Mouse (Mus musculus) heart, postnatal 14 days (tissue): Measurements from ENCODE around the gene Phtf2. TPM values are rescaled to one million over a fixed set of nuclear protein-coding genes. Genes with fewer than 3 reads are reported as not detected.
A peak's percentile ranks its signal among the peaks of the same experiment; 100 is the strongest.

Experiments used
- DNase-seq, 2 experiments: peaks; one replicate each; pipeline ENCODE4 v3.0.0; 2021 to 2022
- intact Hi-C: fragments of 180-260 bp; cut with DNase I; formaldehyde crosslinking; loops from one replicate; pipeline ENCODE4 v1.15.1; 2025
- long read RNA-seq, 2 experiments: library from polyadenylated mRNA; stranded (forward); transcript quantifications; one replicate each; pipeline ENCODE4 v2.0.0; 2021
- total RNA-seq, 2 experiments: library from RNA; stranded (reverse); gene quantifications; 2 replicates each; pipeline ENCODE4 v1.2.3; 2021

Gene Phtf2
- total RNA-seq, result 10 to 100 TPM; 70.3 to 82.1 TPM
- long read RNA-seq, experiment 1, full-length matches to known transcripts, result 51 of 76 reads
- long read RNA-seq, experiment 1, partial matches to known transcripts, result 5 of 76 reads
- long read RNA-seq, experiment 1, other reads (novel, unspliced or antisense), result 20 of 76 reads
- long read RNA-seq, experiment 2, full-length matches to known transcripts, result 50 of 83 reads
- long read RNA-seq, experiment 2, partial matches to known transcripts, result 9 of 83 reads
- long read RNA-seq, experiment 2, other reads (novel, unspliced or antisense), result 24 of 83 reads

DNA sequence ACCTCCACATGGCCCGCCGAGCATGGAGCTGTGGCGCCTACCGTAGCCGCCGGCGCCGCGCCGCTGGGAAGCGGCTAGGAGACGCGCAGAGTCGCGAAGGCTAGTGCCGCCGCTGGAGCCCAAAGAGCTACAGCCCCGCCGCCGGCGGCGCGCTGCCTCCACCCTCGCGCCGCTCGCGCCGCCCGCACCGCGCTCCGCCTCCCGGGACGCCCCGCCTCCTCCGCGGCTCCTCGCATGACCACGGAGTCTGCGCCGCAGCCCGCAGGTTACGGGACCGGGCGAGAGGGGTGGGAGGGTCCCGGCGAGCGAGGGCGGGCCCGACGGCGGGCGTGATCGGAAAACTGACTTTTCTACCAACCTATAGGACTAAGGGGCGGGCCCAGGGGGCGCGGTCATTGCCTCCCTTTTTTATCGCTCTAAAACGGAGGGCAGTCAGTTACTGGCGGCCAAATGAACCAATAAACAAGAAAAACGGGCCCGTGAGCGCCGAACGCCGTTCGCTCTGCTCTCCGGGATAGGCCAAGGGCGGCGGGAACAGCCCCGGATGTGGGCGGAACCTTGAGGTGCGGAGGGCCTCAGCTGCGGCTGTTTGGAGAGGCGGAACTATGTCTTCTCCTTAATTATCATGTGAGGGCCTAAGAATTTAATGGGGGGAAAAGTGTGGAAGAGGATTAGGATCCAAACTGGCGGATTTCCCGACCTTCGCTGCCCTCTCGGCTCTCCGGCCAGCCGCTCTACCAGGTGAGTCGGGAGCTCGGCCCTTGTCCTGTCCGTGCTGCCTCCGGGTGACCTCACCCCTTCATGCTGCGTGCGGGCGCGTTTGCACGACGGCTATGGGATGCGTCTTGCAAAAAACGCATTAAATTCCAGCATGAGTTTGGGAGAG is at the start of gene Phtf2, which contains the start of gene Tmem60:
Phtf2 (minus strand) TSS at position 210 of the 886 bp plus-strand sequence.
Tmem60 (plus strand) TSS at position 277 of the 886 bp plus-strand sequence.
- intact Hi-C loops, result loop anchor here (2.0 to 5.0 kb wide), 3 partner anchors 70 to 179 kb away; no protein-coding TSS in a partner anchor
- peak; percentile 99 for DNase-seq

DNA sequence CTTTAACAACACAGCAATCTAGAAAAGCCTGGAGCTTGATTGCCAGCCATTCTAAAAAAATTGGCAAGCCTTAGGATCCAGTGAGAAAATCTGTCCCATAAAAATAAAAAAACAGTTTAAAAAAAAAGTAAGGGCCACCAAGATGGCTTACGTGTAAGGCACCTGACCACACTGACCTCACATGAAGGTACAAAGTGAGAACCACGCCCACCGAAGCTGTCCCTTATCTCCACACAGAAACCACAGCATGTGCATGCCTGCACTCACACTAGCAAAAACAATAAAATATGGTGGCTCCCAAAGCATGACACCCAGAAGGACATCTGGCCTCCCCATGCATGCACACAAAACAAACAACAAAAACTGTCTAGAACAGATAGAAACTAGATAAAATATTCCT is 49.4 kb upstream of the Phtf2 start:
- intact Hi-C loops, result no loop called here
- no peak for DNase-seq

DNA sequence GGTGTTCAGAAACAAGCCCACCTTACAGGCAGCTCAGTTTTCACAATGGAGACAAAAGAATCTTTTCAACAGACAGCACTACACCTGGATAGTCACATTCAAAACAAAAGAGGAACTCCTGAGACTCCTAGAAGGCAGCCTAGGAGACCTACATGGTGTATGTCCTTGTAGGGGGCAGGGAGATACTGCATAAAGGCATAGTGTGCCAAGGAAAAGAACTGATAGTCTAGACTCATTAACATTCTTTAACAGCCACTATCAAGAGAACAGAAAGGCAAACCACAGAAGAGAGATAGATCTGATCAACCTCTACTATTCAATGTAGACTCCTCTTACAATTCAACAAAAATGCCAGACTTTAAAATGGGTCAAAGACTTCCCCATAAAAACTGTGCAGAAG is 48.5 kb upstream of the Phtf2 start:
- DNase-seq, result no peak
- intact Hi-C loops, result no loop called here

DNA sequence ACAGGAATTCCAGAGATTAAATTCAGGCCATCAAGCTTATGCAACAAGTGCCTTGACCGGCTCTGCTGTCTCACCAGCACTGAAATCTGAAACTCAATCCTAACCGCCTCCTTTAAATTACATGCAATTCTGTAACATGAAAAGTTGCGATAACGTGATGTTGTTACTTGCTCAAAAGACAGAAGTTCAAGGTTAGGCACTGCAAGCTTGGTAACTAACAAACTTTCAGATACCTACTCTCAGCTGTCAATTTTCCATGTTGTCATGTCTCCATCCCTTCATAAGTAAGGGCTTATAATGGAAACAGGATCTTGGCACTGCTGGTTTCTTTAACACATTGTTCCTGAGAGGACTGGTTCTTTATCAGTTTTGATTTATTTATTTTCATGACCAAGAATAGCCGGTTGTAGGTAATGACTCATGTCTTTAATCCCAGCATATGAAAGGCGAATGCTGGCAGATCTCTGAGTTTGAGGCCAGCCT is 47.8 kb upstream of the Phtf2 start:
- intact Hi-C loops, result no loop called here
- no peak for DNase-seq

DNA sequence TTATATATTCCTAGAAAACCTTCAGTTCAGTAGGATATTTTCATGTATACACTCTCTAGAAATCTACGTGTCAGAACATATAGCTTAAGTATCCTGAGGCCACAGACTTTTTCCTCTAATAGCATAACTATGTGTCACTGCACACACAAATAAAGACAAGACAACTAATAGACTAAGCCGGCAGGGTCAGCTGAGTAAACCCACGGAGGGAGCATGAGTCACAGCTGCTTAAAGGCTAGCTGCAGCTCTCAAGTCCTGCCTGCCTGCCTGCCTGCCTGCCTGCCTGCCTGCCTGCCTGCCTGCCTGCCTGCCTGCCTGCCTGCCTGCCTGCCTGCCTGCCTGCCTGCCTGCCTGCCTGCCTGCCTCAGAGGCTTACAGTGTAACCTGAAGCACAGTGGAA is 43.5 kb upstream of the Phtf2 start:
- DNase-seq, result no peak
- intact Hi-C loops, result no loop called here

DNA sequence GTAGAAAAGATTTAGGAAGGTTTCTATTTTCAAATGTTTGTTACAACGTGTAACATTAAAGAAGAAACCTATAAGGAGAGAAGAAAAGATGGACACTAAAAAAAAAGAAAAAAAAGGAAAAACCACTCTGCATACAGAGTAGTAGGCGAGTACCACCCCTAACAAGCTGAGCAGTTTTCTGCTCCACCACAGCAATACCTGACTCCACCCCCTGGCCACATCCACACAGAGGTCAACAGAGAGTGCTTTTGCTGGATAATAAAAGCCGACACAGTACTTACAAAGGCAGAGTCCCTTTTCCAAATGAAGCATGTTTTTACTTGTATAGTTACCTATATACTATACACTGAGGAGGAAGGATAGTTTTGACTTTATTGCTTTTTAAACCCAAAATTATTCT is 42.7 kb upstream of the Phtf2 start:
- DNase-seq, result no peak
- intact Hi-C loops, result no loop called here

DNA sequence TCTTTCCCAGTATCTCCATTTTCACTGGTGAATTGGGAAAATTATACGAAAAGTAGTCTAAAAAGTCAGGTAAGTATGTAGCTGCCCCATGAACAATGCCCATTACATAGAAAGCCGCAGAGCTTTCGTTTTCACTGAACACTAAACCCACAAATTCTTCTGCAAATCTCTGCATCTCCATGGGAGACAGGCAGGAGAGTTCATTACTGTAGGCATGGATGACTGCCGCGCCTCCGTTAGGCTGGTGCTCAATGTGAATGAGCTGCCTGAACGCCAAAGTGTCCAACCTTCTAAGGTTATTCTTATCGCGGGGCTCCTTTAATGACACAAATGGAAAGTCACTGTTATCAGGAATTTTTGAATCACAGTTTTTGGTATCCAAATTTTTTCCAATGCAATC is 37.6 kb upstream of the Phtf2 start:
- no peak for DNase-seq
- intact Hi-C loops, result loop anchor here (5.0 kb wide), 1 partner anchor 223 kb away; no protein-coding TSS in a partner anchor

DNA sequence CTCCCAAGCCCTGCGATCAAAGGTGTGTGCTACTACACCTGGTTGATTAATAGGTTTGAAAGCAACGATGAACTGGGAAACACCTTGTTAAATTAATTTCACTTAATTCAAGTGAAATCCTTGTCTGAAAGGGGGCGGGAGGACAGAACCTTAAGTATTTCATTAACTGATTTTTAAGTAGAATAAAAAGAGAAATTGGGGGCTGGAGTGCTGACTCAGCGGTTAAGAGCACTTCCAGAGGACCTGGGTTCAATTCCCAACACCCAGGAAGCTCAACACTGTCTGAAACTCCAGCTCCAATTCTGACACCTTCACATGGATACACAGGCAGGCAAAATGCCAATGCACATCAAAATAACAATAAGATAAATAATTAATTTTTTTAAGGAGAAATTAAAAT is 37.0 kb upstream of the Phtf2 start:
- intact Hi-C loops, result loop anchor here (5.0 kb wide), 1 partner anchor 223 kb away; no protein-coding TSS in a partner anchor
- DNase-seq, result no peak

DNA sequence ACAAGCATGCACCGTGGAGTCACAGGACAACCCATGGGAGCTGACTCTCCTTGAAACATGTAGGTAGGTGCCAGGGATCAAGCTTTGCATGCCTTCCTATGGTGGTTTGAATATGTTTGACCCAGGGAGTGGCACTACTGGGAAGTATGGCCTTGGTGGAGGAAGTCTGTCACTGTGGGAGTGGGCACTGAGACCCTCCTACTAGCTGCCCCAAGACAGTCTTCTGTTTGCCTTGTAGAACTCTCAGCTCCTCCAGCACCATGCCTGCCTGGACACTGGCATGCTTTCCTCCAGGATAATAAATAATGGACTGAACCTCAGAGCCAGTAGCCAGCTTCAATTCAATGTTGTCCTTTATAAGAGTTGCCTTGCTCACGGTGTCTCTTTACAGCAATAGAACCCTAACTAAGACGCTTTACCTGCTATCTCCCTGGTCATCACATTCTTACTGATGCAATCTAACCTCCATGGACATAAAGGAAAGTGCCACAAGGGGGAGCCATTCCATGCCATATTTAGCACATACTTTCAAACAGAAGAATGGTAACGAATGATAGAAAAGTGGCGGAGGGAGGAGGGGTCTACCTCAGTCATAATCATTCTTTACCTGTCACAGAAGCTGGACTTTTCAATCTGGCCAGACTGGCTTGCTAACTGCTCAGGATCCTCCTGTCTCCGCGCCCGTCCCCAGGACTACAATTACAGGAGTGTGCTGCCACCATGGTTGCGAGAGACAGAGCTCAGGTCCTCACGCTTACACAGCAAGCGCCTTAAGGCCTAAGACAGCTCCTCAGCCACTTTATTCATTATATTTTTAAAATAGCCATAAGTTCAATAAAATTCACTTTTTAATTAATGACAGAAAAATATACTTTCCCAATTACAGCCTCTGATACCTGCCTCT is 31.7 kb upstream of the Phtf2 start:
- intact Hi-C loops, result loop anchor here (2.0 to 5.0 kb wide), 5 partner anchors 39 to 349 kb away; partner anchors contain the start of gene Ptpn12
- DNase-seq, result peak; percentile 61 to 75

DNA sequence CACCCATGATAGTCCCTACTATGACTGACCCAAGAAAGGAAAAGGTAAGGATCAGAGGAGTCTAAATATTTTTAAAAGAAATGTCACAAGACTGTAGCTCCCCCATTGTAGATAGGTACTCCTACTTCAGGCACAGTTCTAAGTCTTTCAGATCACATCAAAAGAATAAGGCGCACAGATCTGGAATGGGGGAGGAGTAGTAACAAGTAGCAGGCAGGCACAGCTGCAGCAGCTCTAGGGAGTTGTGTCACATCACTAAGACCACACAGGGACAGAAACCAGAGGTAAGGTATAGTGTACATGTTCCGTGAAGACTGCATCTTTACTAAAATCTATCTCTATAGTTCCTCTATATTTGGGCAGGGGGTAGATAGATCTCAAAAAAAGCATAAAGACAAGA is 29.8 kb upstream of the Phtf2 start:
- intact Hi-C loops, result loop anchor here (5.0 kb wide), 4 partner anchors 56 to 351 kb away; partner anchors contain the start of gene Ptpn12
- DNase-seq, result no peak

DNA sequence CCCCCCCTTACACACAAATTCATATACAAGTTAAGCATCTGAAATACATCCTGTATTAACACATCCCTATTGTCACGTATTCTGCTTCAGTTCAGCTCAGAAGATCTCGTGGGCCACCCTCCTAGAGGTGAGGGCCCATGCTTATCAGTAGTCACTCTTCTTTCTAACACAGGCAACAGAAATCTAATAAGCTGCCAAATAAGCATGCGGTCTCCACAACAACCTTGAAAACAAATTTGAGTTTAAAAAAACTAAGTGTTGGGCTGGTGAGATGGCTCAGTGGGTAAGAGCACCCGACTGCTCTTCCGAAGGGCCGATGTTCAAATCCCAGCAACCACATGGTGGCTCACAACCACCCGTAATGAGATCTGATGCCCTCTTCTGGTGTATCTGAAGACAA is 24.3 kb upstream of the Phtf2 start:
- intact Hi-C loops, result no loop called here
- DNase-seq, result no peak

DNA sequence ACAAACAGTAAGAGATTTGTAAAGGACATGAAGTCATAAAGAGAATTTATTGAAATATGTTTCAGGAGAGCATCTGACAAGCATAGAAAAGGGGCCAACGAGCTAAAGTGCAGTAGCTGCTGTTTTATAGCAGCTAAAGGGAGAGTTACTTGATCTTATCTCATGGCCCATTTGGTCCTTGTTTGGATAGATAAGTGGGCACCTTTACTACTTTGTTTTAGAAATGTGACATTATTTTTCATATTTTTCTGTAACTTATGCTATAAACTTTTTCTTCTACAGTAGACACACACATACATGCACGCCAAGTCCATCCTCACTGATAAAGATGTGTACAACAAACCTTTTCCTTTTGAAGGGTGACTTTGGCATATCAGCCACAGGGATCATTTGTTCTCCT is 23.5 kb upstream of the Phtf2 start:
- DNase-seq, result no peak
- intact Hi-C loops, result no loop called here

DNA sequence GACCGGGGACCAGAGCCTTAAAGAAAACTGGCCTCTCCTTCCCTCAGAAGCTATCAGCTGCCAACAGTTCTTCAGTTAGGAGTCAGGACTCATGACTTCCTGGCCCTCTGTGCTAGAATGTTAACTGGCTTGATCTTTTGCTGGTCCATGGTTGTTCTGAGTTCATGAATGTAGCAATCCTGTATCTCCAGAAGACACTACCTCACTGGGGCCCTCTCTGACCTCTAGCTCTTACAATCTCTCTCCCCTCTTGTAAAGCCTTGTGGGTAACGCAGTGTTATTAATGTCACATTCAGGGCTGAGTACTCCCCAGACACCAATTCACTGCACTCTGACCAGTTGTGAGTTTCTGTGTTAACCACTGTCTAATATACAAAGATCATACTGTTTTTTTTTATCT is 22.7 kb upstream of the Phtf2 start:
- intact Hi-C loops, result no loop called here
- no peak for DNase-seq

DNA sequence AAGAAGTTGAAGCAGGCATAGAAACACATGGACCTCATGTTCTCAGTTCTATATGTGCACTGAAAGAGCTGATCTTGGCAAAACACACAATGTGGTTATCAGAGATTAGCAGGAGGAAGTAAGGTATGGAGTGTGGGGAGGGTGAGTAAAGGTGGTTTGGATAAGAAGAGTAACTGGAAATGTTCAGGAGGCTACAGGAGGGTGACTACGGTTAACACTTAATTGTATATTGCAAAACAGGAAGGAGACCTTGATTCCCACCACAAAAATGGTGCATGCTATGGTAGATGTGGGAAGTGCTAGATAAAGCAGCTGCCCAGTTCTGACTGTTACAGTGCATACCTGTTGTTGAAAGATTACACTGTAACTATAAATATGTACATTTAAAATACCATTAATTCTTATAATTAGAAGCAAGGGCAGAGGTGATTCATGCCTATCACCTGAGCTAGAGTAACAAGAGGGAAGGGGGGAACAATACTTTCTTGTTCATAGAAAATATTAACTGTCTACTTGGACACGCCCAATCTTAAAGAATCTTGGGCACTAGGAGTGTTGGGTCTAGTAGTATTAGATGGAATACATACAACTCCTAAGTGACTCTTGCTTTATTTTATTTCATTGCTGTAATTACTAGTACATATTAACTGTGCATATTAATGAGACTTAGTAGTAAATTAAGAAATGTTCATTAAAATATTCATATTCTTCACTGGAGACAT is 15.7 kb upstream of the Phtf2 start:
- DNase-seq, result no peak
- intact Hi-C loops, result no loop called here

DNA sequence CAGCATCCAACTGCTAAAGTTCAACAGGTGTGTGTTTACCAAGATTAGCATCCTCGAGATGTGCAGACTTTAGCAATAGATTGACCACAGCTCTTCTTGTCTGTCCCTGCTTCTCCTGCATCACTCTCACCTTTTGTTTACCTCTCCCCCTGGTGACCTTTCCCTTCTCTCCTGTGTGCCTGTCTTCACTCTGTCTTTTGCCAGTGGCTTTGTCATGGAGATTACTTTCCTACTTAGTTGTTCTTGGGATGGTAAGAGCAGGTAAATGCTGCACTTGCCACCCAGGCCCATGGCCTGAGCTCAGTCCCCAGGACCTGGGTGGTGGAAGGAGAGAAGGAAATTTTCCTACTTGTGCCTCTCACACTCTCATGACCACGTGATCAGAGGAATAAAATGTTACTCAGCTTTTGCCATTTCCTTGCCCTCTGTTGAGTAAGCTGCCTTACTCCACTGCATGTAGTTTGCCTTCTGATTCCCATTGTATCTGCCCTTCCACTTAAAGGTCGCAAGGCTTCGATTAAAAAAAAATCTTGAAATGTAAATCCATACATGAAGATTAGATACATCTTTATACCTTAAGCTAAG is 2.2 kb upstream of the Phtf2 start:
- no peak for DNase-seq
- intact Hi-C loops, result loop anchor here (5.0 kb wide), 2 partner anchors 68 to 117 kb away; no protein-coding TSS in a partner anchor

DNA sequence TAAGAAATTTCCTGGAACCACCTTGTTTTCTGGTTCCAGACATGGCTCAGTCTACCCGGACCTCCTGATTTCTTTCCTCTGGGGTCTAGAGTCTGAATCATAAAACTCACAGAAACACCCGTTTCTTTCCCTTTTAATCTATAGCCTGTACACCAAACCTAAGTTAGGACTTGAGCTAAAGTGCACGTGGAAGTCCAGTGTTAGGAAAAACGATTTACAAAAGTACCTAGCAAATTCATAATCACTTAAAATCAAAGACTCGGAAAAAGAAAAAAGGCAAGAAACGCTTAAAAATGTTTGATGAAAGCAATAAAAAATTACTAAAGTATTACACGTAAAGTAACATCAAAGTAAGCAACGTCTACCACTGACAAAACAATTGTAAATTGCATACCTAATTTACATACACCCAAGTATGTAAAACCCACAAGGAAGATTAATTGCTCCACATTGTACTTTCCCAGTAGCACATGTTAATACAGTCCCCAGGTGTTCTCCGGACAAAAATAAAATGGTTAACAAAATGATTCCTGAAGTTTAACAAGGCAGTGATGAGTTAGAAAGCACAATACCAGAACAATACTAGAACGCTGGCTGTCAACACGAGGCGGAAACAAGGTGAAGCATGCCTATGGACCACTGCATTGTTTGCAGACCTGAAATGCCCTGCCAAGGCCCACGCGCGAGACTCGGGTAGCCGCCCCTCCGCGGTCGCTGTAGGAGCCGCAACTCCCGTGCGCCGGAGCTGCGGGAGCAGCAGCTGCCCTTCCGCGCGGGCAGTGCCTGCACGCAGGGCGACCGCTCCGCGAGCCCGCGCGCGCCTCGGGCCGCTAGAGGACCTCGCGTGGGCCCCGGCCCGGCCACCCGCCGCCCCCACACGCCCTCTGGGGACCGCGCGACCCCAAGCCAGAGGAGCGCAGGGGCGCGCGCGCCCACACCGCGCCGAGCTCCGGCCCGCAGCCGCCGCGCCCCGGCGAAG is 838 bp downstream of the Phtf2 start:
- DNase-seq, result peak; percentile 56 to 62
- intact Hi-C loops, result loop anchor here (2.0 to 5.0 kb wide), 3 partner anchors 71 to 178 kb away; no protein-coding TSS in a partner anchor

DNA sequence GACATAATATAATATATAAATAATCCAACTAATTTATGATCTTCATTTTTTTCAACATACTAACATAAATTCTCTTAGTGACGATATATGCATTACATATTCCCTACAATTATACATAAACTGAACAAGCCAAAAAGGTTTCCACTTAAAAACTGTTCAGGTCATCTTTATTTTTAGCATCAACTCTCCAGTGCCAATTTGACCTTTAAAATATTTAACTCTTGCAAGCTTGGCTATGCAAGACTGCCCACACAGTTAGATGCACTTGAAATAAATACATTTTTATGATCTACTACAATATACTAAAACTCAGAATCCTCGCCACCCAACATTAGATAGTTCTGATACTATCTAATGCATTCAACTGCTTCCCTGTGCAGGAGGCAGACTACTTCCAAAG is 1.5 kb downstream of the Phtf2 start:
- intact Hi-C loops, result loop anchor here (2.0 to 5.0 kb wide), 3 partner anchors 72 to 178 kb away; no protein-coding TSS in a partner anchor
- DNase-seq, result no peak

DNA sequence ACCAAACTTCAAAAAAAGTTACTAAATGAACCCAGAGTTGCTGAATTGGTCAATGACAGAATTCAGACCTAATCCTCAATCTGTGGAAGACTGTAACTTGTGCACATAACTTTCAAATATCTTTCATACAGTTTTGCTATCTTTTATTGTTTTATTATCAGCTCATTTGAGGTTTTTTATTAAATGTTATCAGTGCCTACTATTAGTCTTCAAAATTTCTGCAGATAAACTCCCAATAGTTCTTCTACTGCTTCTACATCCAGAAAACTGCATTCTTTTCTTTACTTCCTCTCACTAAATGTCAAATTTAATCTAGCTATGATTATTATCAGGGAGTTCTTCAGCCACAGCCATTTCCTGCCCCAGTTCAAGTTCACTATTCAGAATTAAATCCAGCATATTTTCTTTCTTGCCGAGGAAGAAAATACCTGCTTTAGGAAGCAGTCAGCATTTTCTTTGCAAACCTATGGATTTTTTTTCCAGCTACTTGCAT is 4.9 kb downstream of the Phtf2 start:
- no peak for DNase-seq
- intact Hi-C loops, result no loop called here
